Mouse (Mus musculus): ENCODE results near the gene Cep112.

- TF ChIP-seq CTCF (IDR thresholded peaks at IDR 0.05; ENCODE audit: insufficient read depth, low read depth, low read length) = no peak
- TF ChIP-seq POLR2A (IDR thresholded peaks at IDR 0.05; ENCODE audit: insufficient read depth, low read depth, low read length) = no peak
Measured at GRCm38 (mm10) chr11:108885276-108885896, 460.4 kb downstream of the Cep112 start.

Data from olfactory bulb, adult 2 months (tissue).